Mouse (Mus musculus) myocyte (in vitro differentiated cells): ENCODE results near the gene Fstl5.

ENCODE experiments used
- CEBPB ChIP-seq: IDR thresholded peaks from 2 replicates; pipeline ENCODE4 v1.6.1; 2011; ENCODE audit warnings: mild to moderate bottlenecking, moderate library complexity; ENCODE audit not compliant: poor library complexity, insufficient read depth, severe bottlenecking
- E2F4 ChIP-seq: IDR thresholded peaks from one replicate; pipeline ENCODE4 v1.6.1; 2011; ENCODE audit warnings: mild to moderate bottlenecking, control low read depth, moderate library complexity; ENCODE audit not compliant: insufficient read depth
- MAX ChIP-seq: IDR thresholded peaks from one replicate; pipeline ENCODE4 v1.6.1; 2011; ENCODE audit warnings: low read depth, mild to moderate bottlenecking, control low read depth
- MYOD1 ChIP-seq, 3 experiments: IDR thresholded peaks; one replicate each; pipeline ENCODE4 v1.6.1; 2011; ENCODE audit warnings: control low read depth in 2 of 3, low read depth in 2 of 3, mild to moderate bottlenecking in 2 of 3, moderate library complexity in 1 of 3; ENCODE audit not compliant: insufficient read length in 2 of 3, control insufficient read depth in 1 of 3
- POLR2A ChIP-seq: IDR thresholded peaks from one replicate; pipeline ENCODE4 v1.6.1; 2011; ENCODE audit warnings: low read depth, mild to moderate bottlenecking, control low read depth, moderate library complexity; ENCODE audit not compliant: insufficient read length
- REST ChIP-seq: IDR thresholded peaks from one replicate; pipeline ENCODE4 v1.6.1; 2011; ENCODE audit warnings: mild to moderate bottlenecking, control low read depth, moderate library complexity; ENCODE audit not compliant: insufficient read depth, insufficient read length
- TCF12 ChIP-seq: IDR thresholded peaks from one replicate; pipeline ENCODE4 v1.6.1; 2011; ENCODE audit warnings: mild to moderate bottlenecking, control low read depth; ENCODE audit not compliant: poor library complexity, insufficient read depth, severe bottlenecking
- TCF3 ChIP-seq: IDR thresholded peaks from one replicate; pipeline ENCODE4 v1.6.1; 2011; ENCODE audit warnings: low read depth, control low read depth; ENCODE audit not compliant: insufficient read length
- USF1 ChIP-seq: IDR thresholded peaks from one replicate; pipeline ENCODE4 v1.6.1; 2011; ENCODE audit warnings: low read depth, mild to moderate bottlenecking, control low read depth, moderate library complexity

GRCm38 (mm10) chr3:76468147-76468546, 394.1 kb downstream of the Fstl5 start:
- TF ChIP-seq POLR2A, result no peak
- TF ChIP-seq E2F4, result no peak
- TF ChIP-seq USF1, result no peak
- no peak for TF ChIP-seq MAX
- no peak for TF ChIP-seq CEBPB
- TF ChIP-seq MYOD1 (IDR thresholded peaks at IDR 0.05; ENCODE audit: control insufficient read depth in 1 of 3, insufficient read length in 2 of 3, low read depth in 2 of 3), result no peak
- no peak for TF ChIP-seq REST
- no peak for TF ChIP-seq TCF12
- no peak for TF ChIP-seq TCF3
